Mouse (Mus musculus) hindbrain, embryonic 16.5 days (tissue): ENCODE results near the gene Fbxo36. TPM values are rescaled to one million over a fixed set of nuclear protein-coding genes. Genes with fewer than 3 reads are reported as not detected.

Experiments
- ATAC-seq: fragments of 200-750 bp; cut with Nextera tagmentation; 2 replicates; pipeline ENCODE4 v1.8.0; 2017; ENCODE audit warnings: moderate TSS enrichment, moderate library complexity
- H3K27ac ChIP-seq: fragments of 300-500 bp; sonication (generic); 2 replicates; pipeline ENCODE4 v1.5.1; 2014; ENCODE audit warnings: low read depth, mild to moderate bottlenecking, control low read depth, low read length, moderate library complexity
- H3K27me3 ChIP-seq: fragments of 300-500 bp; sonication (generic); replicated peaks from 2 replicates; pipeline ENCODE4 v1.6.1; 2014; ENCODE audit warnings: low read length; ENCODE audit not compliant: control insufficient read depth, insufficient read depth
- H3K36me3 ChIP-seq: fragments of 300-500 bp; sonication (generic); 2 replicates; pipeline ENCODE4 v1.6.1; 2014; ENCODE audit warnings: mild to moderate bottlenecking, low read length, moderate library complexity, mixed read lengths; ENCODE audit not compliant: control insufficient read depth, insufficient read depth
- H3K4me1 ChIP-seq: fragments of 300-500 bp; sonication (generic); 2 replicates; pipeline ENCODE4 v1.6.1; 2014; ENCODE audit warnings: low read depth, low read length; ENCODE audit not compliant: control insufficient read depth, insufficient read depth
- H3K4me2 ChIP-seq: fragments of 300-500 bp; sonication (generic); 2 replicates; pipeline ENCODE4 v1.6.1; 2014; ENCODE audit warnings: mild to moderate bottlenecking, low read length, control low read depth, moderate library complexity
- H3K4me3 ChIP-seq: fragments of 300-500 bp; sonication (generic); 2 replicates; pipeline ENCODE4 v1.5.1; 2014; ENCODE audit warnings: mild to moderate bottlenecking, low read length, control low read depth, moderate library complexity
- H3K9ac ChIP-seq: fragments of 300-500 bp; sonication (generic); 2 replicates; pipeline ENCODE4 v1.6.1; 2014; ENCODE audit warnings: low read depth, mild to moderate bottlenecking, control low read depth, low read length, moderate library complexity
- H3K9me3 ChIP-seq: fragments of 300-500 bp; sonication (generic); 2 replicates; pipeline ENCODE4 v1.6.1; 2014; ENCODE audit warnings: mild to moderate bottlenecking, low read length, moderate library complexity; ENCODE audit not compliant: control insufficient read depth
- WGBS: fragments of 180-500 bp; shearing (Covaris S2); extraction: QIAGEN DNeasy Blood & Tissue Kit; methylation state at CpG from one replicate; pipeline ENCODE4 v1.1.7; 2014; 5-methylcytosine and 5-hydroxymethylcytosine counted together
- polyA plus RNA-seq: library from polyadenylated mRNA; unstranded; fragments of >200 nt; fragmentation: Nextera tagmentation; extraction: Ambion mirVana; gene quantifications from 2 replicates; pipeline ENCODE4 v1.2.1, GENCODE M21; 2015

The Fbxo36 gene
- polyA plus RNA-seq, 1 experiment from 2014 or later: 6.1 TPM

DNA sequence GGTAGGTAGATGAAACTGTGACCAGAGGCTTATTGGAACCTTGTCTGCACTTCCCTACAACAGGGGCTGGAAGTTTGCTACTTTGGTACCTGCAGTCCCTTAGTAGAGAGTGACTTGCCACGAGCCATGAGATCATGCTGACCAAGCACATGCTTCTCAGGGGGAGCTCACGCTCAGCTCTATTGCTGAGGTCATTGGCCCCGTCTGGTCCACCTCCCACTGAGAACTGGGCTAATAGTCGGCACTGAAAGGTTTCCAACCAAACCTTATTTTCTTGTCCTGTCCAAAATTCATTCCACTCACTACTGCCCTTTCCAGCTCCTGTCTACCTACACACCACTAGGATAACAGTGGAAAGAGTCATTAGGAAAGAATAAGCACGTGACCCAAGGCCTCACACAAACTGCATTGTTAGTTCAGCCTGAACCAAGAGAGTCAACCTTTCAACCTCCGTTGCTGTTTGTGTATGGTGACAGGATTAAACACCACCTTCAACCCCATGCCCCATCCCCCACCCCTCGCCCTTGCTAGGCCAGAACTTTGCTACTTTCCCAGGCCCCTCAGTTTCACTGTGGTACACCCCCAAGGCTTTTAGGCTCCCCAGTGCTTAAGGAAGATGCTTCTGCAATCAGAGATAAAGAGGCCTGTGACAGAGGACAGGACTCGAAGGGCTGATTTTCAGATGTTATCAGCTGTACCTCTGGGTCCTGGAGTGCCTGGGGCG, 12.0 kb downstream of the Fbxo36 start:
- Histone ChIP-seq H3K9me3 (no peaks in the 10 kb centered on the region), H3K27ac (no peak overlapping the region), H3K9ac (no peak overlapping the region), H3K27me3 (no peaks in the 10 kb centered on the region), H3K4me1 (no peaks in the 10 kb centered on the region), H3K4me3 (no peak overlapping the region), H3K4me2 (no peak overlapping the region), H3K36me3 (no peaks in the 10 kb centered on the region)
- 39% methylated on average over 9 of the region's 9 CpGs for WGBS
- ATAC-seq: no peak

DNA sequence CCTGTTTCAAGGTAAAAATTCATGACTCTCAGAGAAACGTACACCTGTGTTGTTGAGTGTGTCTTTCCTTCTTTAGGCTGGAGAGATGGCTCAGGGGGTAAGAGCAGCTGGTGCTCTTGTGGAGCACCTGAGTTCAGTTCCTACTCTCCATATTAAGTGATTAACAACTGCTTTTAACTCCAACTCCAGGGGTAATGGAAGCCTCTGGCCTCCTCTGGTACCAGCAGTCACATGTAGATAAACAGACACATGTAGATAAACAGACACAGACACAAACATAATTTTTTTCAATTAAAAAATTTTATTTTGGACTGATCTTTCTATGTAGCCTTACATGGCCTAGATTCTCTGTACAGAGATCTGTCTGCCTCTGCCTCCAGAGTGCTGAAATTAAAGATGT, 14.1 kb downstream of the Fbxo36 start:
- Histone ChIP-seq H3K9me3 (no peaks in the 10 kb centered on the region), H3K9ac (no peak overlapping the region), H3K4me1 (no peaks in the 10 kb centered on the region), H3K27me3 (no peaks in the 10 kb centered on the region), H3K4me2 (no peak overlapping the region), H3K27ac (no peak overlapping the region), H3K4me3 (no peak overlapping the region), H3K36me3 (no peaks in the 10 kb centered on the region)
- ATAC-seq: no peak
- WGBS: 76% methylated on average over 1 of the region's 1 CpGs

DNA sequence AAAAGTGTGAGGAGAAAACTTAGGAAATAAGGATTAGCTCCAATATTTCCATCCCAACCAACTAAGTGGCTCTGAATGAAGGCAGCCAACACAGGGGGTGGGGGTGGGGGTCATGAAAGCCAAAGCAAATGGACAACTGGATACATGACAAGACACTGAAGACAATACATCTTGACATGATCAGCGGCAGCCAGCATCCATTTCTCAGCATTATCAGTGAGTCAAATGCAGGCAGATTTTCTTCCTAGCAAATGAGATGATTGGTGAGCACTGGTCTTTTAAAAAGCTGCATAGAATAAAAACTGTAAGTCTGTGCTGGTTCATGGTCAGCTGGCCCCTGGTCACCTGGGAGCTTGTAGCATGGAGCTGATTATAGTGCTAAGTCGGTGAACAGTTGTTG, 15.3 kb downstream of the Fbxo36 start:
- ATAC-seq: no peak
- H3K4me3 ChIP-seq: no peak overlapping the region
- H3K36me3 ChIP-seq: no peaks in the 10 kb centered on the region
- no peak overlapping the region for H3K9ac ChIP-seq
- no peak overlapping the region for H3K4me2 ChIP-seq
- H3K27ac ChIP-seq: no peak overlapping the region
- no peaks in the 10 kb centered on the region for H3K4me1 ChIP-seq
- WGBS: 86% methylated on average over 2 of the region's 2 CpGs
- no peaks in the 10 kb centered on the region for H3K9me3 ChIP-seq
- no peaks in the 10 kb centered on the region for H3K27me3 ChIP-seq

DNA sequence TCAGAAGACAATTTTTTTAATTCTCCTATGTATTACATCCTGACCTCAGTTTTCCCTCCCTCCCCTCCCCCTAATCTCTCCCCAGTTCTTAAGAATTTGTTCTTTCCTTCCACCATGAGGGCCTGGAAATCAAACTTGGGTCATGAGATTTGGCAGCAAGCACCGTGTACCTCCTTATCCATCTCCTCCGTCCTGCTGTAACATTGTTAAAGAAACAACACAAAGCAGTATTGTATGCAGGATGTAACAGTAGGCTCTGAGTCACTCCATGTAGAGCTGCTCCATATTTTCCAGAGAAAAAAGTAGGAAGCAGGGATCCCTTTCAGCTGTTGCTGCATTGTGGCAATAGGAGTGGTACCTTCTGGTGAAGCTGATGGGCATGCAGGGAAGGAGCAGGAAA, 16.1 kb downstream of the Fbxo36 start:
- Histone ChIP-seq H3K4me3 (no peak overlapping the region), H3K27ac (no peak overlapping the region), H3K4me1 (no peaks in the 10 kb centered on the region), H3K36me3 (no peaks in the 10 kb centered on the region), H3K27me3 (no peaks in the 10 kb centered on the region), H3K9me3 (no peaks in the 10 kb centered on the region), H3K9ac (no peak overlapping the region), H3K4me2 (no peak overlapping the region)
- no peak for ATAC-seq
- WGBS: 77% methylated on average over 2 of the region's 2 CpGs

DNA sequence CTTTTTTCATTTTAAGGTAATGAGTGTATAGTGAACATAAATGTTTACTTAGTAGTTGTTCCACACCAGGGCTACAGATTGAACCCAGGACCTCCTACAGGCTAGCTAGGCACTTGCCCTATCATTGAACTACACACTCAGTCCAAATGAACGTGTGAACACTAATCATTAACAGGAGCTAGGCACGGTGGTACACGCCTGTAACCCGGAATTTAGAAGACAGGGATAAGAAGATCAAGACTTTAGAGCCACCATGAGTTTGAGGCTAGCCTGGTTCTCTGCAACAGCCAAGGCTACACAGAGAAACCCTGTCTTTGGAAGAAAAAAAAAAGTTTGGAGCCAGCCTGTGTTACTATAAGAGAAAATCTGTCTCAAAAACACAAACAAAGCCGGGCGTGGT, 20.0 kb downstream of the Fbxo36 start:
- Histone ChIP-seq H3K4me2 (no peak overlapping the region), H3K4me1 (no peaks in the 10 kb centered on the region)
- WGBS: 94% methylated on average over 6 of the region's 6 CpGs

DNA sequence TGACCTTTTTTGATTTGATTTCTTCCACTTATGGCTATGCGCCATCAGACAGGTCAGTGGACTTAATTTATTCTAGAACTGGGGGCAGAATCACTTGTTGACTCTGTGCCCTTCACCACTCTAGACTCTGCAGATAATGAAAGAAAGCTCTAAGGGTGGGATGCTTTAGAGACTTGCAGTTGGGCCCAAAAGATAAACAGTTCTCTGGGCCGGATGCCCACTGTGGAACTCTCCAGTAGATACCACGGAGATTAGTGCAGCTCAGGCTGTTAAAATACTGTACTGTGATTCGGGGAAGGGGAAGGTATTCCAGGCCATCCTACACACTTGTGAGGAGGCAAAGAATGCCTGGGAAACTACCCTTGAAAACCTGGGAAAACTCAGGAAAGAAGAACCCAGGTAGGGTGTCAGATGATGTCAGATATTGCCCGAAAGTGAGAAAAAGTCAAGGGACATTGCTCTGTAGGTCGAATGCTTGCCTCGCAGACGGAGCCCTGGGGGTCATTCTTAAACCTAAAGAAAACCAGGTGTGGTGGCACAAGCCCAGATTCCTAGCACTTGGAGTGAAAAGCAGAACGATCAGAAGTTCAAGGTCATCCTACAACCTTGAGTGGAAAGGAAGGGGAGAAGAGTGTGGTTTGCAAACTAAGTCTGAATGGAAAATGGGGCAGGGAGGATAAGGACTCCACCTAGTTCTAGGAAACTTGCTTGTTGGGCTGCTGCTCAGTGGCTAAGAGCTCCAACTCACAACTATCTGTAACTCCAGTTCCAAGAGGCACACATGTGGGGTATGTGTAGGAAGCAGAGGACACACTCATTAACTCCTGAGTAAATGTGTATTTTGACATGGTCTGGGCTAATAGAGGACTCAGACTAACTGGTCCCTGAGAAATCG, 21.0 kb downstream of the Fbxo36 start:
- ATAC-seq: no peak

More for the DNA sequence above, 20.0 kb downstream of the Fbxo36 start:
- H3K36me3 ChIP-seq: no peaks in the 10 kb centered on the region
- no peak overlapping the region for H3K4me3 ChIP-seq
- H3K9me3 ChIP-seq: no peaks in the 10 kb centered on the region
- no peak for ATAC-seq
- no peak overlapping the region for H3K27ac ChIP-seq
- no peaks in the 10 kb centered on the region for H3K27me3 ChIP-seq
- no peak overlapping the region for H3K9ac ChIP-seq

DNA sequence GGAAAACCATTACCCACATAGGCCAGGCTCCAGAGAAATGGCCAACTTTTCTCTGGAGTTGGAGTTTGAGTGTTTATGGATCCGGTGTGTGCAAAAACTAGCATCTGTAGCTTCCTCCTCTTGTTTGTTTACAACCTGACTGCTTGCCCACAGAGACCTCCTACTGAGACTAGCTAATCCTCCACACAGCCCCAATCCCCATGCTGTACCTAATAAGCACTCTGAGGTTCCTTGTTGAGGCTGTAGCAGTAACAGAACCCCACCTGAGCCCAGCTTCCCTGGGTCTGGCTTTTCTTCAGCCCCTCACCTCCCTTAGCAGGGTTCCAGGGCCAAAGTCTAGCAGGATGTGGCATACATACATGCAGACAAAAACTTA, 21.6 kb downstream of the Fbxo36 start:
- Histone ChIP-seq H3K27me3 (no peaks in the 10 kb centered on the region), H3K4me3 (no peak overlapping the region), H3K9me3 (no peaks in the 10 kb centered on the region), H3K4me2 (no peak overlapping the region), H3K36me3 (no peaks in the 10 kb centered on the region), H3K9ac (no peak overlapping the region), H3K27ac (no peak overlapping the region), H3K4me1 (no peaks in the 10 kb centered on the region)
- ATAC-seq: no peak
- 65% methylated on average over 1 of the region's 1 CpGs for WGBS

More for the DNA sequence above, 21.0 kb downstream of the Fbxo36 start:
- Histone ChIP-seq H3K9ac (no peak overlapping the region), H3K27me3 (no peaks in the 10 kb centered on the region), H3K27ac (no peak overlapping the region), H3K4me2 (no peak overlapping the region), H3K4me1 (no peaks in the 10 kb centered on the region), H3K4me3 (no peak overlapping the region), H3K9me3 (no peaks in the 10 kb centered on the region), H3K36me3 (no peaks in the 10 kb centered on the region)
- WGBS: 85% methylated on average over 10 of the region's 10 CpGs

DNA sequence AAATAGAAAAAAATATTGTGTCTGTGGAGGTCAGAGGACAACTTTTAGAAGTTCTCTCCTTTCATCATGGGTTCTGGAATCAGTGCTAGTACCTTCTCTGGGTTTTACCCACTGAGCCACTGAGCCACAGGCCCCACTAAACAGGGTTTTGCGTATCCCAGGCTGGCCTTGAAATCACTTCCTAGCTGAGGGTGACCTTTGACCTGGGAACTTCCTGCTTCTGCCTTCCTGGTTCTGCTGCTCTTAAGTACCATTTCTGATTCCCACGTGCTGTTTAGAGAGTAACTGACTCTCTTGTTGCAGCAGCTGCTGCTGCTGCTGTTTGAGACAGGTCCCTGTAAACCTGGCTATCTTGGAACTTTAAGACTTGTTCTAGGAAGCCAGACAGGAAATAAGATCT, 25.0 kb downstream of the Fbxo36 start:
- no peak for ATAC-seq
- 81% methylated on average over 2 of the region's 2 CpGs for WGBS

DNA sequence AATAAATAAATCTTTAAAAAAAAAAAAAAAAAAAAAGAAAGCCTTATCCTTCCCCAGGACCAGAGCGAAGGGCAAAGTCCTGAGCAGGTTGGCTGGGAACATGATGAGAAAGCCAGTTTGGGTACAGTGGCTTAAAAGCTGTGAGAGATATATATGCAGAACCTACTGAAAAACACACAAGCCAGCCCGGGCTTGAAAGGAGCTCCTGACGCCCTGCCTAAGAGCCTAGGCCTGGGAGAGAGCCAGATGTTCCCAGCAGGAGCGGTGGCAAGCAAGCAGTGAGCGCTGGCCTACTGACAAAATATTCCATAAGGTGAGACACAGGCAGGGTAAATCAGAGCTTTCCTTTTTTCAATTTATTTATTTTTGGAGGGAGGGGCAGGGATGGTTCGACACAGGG, 26.6 kb downstream of the Fbxo36 start:
- Histone ChIP-seq H3K9me3 (no peaks in the 10 kb centered on the region), H3K27ac (no peak overlapping the region), H3K36me3 (no peaks in the 10 kb centered on the region), H3K4me2 (no peak overlapping the region), H3K9ac (no peak overlapping the region), H3K27me3 (no peaks in the 10 kb centered on the region), H3K4me3 (no peak overlapping the region), H3K4me1 (no peaks in the 10 kb centered on the region)
- 88% methylated on average over 6 of the region's 6 CpGs for WGBS
- no peak for ATAC-seq

More for the DNA sequence above, 25.0 kb downstream of the Fbxo36 start:
- Histone ChIP-seq H3K27me3 (no peaks in the 10 kb centered on the region), H3K9me3 (no peaks in the 10 kb centered on the region), H3K4me1 (no peaks in the 10 kb centered on the region), H3K27ac (no peak overlapping the region), H3K9ac (no peak overlapping the region), H3K4me2 (no peak overlapping the region), H3K4me3 (no peak overlapping the region), H3K36me3 (no peaks in the 10 kb centered on the region)
